Mouse (Mus musculus) hindbrain, embryonic 13.5 days (tissue): ENCODE results near the gene Tia1. TPM values are rescaled to one million over a fixed set of nuclear protein-coding genes. Genes with fewer than 3 reads are reported as not detected.
A peak's percentile ranks its signal among the peaks of the same experiment; 100 is the strongest.

Source experiments
- ATAC-seq: fragments of 200-750 bp; cut with Nextera tagmentation; 2 replicates; pipeline ENCODE4 v1.8.0; 2017; ENCODE audit warnings: moderate TSS enrichment; ENCODE audit not compliant: low FRiP score
- H3K27ac ChIP-seq: fragments of 300-500 bp; sonication (generic); 2 replicates; pipeline ENCODE4 v1.5.1; 2015; ENCODE audit warnings: inconsistent platforms, mild to moderate bottlenecking, moderate library complexity
- H3K27me3 ChIP-seq: fragments of 300-500 bp; sonication (generic); 2 replicates; pipeline ENCODE4 v1.6.1; 2015; ENCODE audit warnings: mild to moderate bottlenecking, inconsistent platforms
- H3K36me3 ChIP-seq: fragments of 300-500 bp; sonication (generic); 2 replicates; pipeline ENCODE4 v1.6.1; 2015; ENCODE audit warnings: mild to moderate bottlenecking, inconsistent platforms
- H3K4me1 ChIP-seq: fragments of 300-500 bp; sonication (generic); replicated peaks from 2 replicates; pipeline ENCODE4 v1.6.1; 2015; ENCODE audit warnings: inconsistent platforms
- H3K4me2 ChIP-seq: fragments of 300-500 bp; sonication (generic); 2 replicates; pipeline ENCODE4 v1.6.1; 2015; ENCODE audit warnings: inconsistent platforms, mild to moderate bottlenecking, moderate library complexity
- H3K4me3 ChIP-seq: fragments of 300-500 bp; sonication (generic); 2 replicates; pipeline ENCODE4 v1.5.1; 2015; ENCODE audit warnings: mild to moderate bottlenecking, inconsistent platforms
- H3K9ac ChIP-seq: fragments of 300-500 bp; sonication (generic); 2 replicates; pipeline ENCODE4 v1.6.1; 2015; ENCODE audit warnings: mild to moderate bottlenecking, inconsistent platforms
- H3K9me3 ChIP-seq: fragments of 300-500 bp; sonication (generic); 2 replicates; pipeline ENCODE4 v1.6.1; 2016; ENCODE audit warnings: inconsistent platforms
- WGBS: fragments of 180-500 bp; shearing (Covaris S2); methylation state at CpG from one replicate; pipeline ENCODE4 v1.1.7; 2015; 5-methylcytosine and 5-hydroxymethylcytosine counted together
- polyA plus RNA-seq: library from polyadenylated mRNA; unstranded; fragments of >200 nt; fragmentation: Nextera tagmentation; extraction: Ambion mirVana; gene quantifications from 2 replicates; pipeline ENCODE4 v1.2.1, GENCODE M21; 2015

Tia1 gene
- polyA plus RNA-seq, 1 experiment from 2014 or later, result 359 TPM

DNA sequence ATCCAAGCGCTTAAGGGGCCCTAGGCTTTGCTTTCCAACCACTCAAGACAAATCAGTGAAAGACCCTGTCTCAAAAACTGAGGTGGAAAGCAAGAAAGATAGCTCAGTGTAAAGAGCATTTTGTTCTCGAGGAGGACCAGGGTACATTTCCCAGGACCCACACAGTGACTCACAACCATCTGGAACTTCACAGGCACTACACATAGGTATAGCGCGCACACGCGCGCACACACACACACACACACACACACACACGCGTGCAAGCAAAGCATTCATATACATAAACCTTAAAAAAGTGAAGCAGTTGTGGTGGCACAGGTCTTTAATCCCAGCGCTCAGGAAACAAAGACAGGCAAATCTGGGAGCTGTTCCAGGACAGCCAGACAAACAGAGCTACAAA lies 37.6 kb downstream of the Tia1 start:
- 93% methylated on average over 10 of the region's 10 CpGs for WGBS
- H3K4me3 ChIP-seq, result no peak overlapping the region
- peaks cover 18% of the 10 kb centered on the region for H3K4me1 ChIP-seq
- no peak overlapping the region for H3K27ac ChIP-seq
- H3K9ac ChIP-seq, result no peak overlapping the region
- no peak overlapping the region for H3K4me2 ChIP-seq
- H3K9me3 ChIP-seq, result no peaks in the 10 kb centered on the region
- H3K27me3 ChIP-seq, result no peaks in the 10 kb centered on the region
- peaks cover 31% of the 10 kb centered on the region for H3K36me3 ChIP-seq
- no peak for ATAC-seq

DNA sequence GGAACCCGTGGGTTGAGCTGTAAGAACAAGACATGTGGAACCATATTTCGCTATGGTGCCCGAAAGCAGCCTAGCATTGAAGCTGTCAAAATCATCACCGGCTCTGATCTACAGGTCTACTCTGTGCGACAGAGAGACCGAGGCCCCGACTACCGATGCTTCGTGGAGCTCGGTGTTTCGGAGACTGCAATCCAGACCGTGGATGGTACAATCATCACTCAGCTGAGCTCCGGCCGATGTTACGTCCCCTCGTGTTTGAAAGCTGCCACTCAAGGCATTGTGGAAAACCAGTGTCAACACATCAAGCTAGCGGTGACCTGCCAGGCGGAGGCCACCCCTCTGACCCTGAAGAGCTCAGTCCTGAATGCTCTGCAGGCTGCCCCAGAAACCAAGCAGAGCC lies 41.5 kb downstream of the Tia1 start:
- H3K4me3 ChIP-seq, result no peak overlapping the region
- WGBS, result 92% methylated on average over 18 of the region's 18 CpGs
- peaks cover 57% of the 10 kb centered on the region for H3K36me3 ChIP-seq
- no peaks in the 10 kb centered on the region for H3K27me3 ChIP-seq
- no peaks in the 10 kb centered on the region for H3K9me3 ChIP-seq
- H3K4me1 ChIP-seq, result no peaks in the 10 kb centered on the region
- no peak overlapping the region for H3K9ac ChIP-seq
- no peak overlapping the region for H3K27ac ChIP-seq
- H3K4me2 ChIP-seq, result no peak overlapping the region
- ATAC-seq, result no peak

DNA sequence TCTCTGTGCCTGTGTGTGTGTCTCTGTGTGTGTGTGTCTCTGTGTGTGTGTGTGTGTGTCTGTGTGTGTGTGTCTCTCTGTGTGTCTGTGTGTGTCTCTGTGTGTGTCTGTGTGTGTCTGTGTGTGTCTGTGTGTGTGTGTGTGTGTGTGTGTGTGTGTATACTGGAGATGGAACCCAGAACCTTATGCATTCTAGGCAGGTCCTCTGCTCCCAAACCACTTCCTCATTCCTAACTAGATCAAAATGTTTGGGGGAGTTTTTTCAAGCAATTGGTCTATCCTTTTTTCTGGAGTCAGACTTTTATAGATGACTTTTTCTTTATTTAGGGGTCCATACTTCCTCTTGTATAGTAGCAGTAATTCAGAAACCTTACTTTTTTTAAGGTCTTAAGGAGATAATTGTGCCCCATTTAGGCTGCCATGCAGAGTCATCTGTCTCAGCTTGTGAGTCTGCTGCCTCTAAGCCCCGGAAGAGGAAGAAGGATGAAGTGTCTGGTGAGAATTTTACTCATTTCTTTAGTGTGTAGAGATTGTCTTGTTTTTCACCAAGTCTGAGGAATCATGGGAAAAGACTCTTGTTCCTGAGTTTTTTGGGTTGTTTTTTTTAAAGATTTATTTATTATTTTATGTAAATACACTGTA lies 43.0 kb downstream of the Tia1 start:
- Histone ChIP-seq H3K36me3 (peaks cover 65% of the 10 kb centered on the region), H3K27me3 (no peaks in the 10 kb centered on the region), H3K4me2 (no peak overlapping the region), H3K27ac (no peak overlapping the region), H3K9ac (no peak overlapping the region), H3K9me3 (no peaks in the 10 kb centered on the region), H3K4me3 (no peak overlapping the region), H3K4me1 (no peaks in the 10 kb centered on the region)
- no peak for ATAC-seq
- 82% methylated on average over 1 of the region's 1 CpGs for WGBS

DNA sequence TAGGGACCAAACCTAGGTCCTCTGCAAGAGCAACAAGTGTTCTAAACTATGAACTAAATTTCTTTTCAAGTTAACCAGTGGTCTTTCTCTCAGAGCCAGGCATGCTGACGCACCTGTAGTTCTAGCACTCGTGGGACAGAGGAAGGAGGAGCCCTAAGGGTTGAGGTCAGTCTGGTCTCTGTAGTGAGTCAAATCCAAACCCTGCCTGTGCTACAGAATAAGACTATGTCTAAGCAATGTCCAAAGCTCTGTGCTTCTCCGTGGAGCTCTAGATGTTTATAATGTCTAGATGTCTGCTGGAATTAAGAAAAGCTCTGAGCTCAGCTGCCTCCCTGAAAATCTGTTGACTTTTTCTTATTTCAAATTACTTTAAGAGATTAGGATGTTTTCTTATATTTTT lies 52.7 kb downstream of the Tia1 start:
- Histone ChIP-seq H3K4me2 (no peak overlapping the region), H3K27me3 (no peaks in the 10 kb centered on the region), H3K27ac (no peak overlapping the region), H3K4me3 (no peak overlapping the region), H3K9me3 (no peaks in the 10 kb centered on the region), H3K36me3 (peaks cover 83% of the 10 kb centered on the region), H3K9ac (no peak overlapping the region), H3K4me1 (no peaks in the 10 kb centered on the region)
- 91% methylated on average over 3 of the region's 3 CpGs for WGBS
- no peak for ATAC-seq

DNA sequence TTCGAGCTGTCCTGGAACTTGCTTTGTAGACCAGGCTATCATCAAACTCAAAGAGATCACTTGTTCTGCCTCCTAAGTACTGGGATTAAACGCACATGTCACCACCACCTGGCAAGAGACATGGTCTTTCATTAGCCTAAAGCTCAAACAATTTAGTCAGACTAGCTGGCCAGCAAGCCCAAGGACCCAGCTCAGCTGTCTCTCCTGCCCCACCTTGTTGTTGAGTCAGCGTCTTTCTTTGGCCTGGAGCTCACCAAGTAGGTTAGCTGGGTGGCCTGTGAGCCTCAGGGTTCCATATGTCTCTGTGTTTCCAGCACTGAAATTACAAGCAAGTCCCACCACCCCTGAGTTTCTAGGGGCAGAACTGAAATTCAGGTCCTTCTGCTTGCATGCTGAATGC lies 59.1 kb downstream of the Tia1 start:
- Histone ChIP-seq H3K4me3 (no peak overlapping the region), H3K4me2 (no peak overlapping the region), H3K27me3 (no peaks in the 10 kb centered on the region), H3K4me1 (no peaks in the 10 kb centered on the region), H3K36me3 (peaks cover 83% of the 10 kb centered on the region), H3K27ac (no peak overlapping the region), H3K9me3 (no peaks in the 10 kb centered on the region), H3K9ac (no peak overlapping the region)
- 94% methylated on average over 3 of the region's 3 CpGs for WGBS
- no peak for ATAC-seq

DNA sequence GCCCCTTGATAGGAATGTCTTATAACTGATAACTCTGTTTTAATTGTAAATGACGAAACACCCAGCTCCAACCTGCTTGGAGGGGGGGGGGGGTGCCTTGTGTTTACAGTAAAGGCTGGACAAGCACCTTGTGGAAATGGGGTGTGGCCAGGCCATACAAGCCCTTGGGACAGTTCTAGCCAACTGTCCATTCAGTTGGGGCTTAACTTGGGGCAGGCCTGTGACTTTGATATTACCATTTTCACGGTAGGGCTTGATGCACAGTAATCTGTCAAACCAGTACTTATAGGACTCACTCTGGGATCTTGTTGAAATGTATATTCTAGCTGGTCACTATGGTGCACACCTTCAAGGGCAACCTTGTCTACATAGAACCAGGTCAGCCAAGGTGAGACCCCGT lies 67.3 kb downstream of the Tia1 start:
- Histone ChIP-seq H3K27ac (peak overlapping the region; percentile 88), H3K36me3 (peaks cover 32% of the 10 kb centered on the region), H3K4me2 (peak overlapping the region; percentile 69), H3K4me3 (peak overlapping the region; percentile 39), H3K9me3 (no peaks in the 10 kb centered on the region), H3K4me1 (peaks cover 24% of the 10 kb centered on the region), H3K27me3 (no peaks in the 10 kb centered on the region), H3K9ac (peak overlapping the region; percentile 73)
- ATAC-seq, result no peak
- 86% methylated on average over 3 of the region's 3 CpGs for WGBS

DNA sequence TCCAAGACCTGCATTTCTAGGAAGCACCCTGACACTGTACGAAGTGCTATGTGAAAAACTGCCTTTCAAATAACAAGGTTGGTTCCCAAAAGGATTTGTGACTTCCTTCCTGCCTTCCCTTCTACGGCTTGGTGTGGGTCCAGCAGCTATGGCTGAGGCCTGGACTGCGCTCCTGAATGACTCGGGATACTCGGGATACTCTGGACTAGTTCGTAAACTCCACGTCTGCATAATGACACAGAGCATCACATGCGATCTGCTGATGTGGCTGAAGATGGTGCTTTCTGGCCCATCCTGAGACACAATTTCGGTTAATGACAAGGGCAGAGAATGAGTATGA lies 67.7 kb downstream of the Tia1 start:
- peak overlapping the region; percentile 39 for H3K4me3 ChIP-seq
- WGBS, result 24% methylated on average over 9 of the region's 9 CpGs
- peak; percentile 53 for ATAC-seq

DNA sequence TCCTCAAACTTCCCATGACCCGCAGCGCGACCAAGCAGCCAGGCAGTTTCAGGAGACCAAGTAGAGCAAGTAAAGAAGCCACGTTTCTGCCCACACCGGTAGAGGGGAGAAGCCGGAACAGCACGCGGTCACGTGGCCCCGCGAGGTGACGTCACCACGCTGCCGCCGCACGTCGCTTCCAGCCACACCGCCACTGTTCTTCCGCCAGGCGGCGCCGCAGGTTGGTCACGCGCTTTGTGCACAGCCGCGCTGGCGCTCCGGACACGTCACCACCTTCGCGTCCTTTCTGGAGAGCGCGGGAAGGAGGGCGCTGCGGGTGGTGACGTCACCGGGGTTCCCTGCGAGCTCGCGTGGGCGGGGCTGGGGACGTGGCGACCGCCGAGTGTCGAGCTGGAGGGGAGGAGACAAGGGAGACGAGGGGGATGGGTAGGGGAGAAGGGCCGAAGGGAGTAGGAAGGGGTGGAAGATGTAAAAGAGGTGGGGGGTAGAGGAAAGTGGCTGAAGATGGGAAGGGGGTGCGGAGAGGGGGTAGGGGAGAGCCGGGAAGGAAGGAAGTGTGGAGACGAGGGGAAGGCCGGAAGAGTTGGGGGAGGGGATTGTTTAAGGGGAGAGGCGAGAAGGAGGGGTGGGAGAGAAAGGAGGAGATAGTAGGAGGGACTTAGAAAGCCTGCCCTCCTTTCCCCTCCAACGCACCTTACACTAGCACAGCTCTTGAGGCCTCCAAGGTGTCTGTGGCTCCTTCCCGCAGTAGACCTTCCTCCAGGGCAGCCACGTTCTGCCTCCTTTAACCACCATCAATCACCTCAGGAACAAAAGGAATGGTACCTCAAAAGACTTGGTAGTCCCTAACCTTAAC lies 68.3 kb downstream of the Tia1 start:
- Histone ChIP-seq H3K4me2 (peak overlapping the region; percentile 69), H3K27me3 (no peaks in the 10 kb centered on the region), H3K4me1 (peaks cover 24% of the 10 kb centered on the region), H3K4me3 (peak overlapping the region; percentile 39), H3K9me3 (no peaks in the 10 kb centered on the region), H3K27ac (peak overlapping the region; percentile 96), H3K36me3 (peaks cover 24% of the 10 kb centered on the region), H3K9ac (peak overlapping the region; percentile 75)
- ATAC-seq, result peak; percentile 95
- under 1% methylated on average over 56 of the region's 56 CpGs for whole genome bisulfite sequencing

More for the DNA sequence above, 67.7 kb downstream of the Tia1 start:
- H3K4me2 ChIP-seq, result peak overlapping the region; percentile 69
- H3K36me3 ChIP-seq, result peaks cover 29% of the 10 kb centered on the region
- H3K27me3 ChIP-seq, result no peaks in the 10 kb centered on the region
- H3K4me1 ChIP-seq, result peaks cover 24% of the 10 kb centered on the region
- peak overlapping the region; percentile 73 for H3K9ac ChIP-seq
- H3K9me3 ChIP-seq, result no peaks in the 10 kb centered on the region
- H3K27ac ChIP-seq, result peak overlapping the region; percentile 88

DNA sequence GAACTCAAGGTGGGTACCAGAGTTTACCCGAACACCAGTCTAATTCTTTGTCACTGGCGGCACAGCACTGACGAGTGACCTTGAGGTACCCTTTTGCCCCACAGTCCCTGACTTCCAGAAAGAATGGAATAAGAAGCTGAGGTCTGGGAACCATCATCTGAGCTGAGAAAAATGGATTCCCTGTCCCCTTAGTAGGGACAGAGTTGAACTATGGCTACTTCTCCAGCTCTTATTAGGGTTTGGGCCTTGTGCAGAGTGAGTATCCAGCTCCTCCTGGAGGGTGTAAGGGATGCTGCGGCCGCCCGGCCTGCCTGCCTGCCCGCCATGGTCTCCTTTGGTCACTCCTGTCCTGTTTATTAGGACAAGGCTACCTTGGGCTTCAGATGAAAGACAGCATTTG lies 69.1 kb downstream of the Tia1 start:
- WGBS, result 51% methylated on average over 7 of the region's 7 CpGs
- peak overlapping the region; percentile 39 for H3K4me3 ChIP-seq
- ATAC-seq, result peak; percentile 1; the same call in 1 of the 2 replicates

DNA sequence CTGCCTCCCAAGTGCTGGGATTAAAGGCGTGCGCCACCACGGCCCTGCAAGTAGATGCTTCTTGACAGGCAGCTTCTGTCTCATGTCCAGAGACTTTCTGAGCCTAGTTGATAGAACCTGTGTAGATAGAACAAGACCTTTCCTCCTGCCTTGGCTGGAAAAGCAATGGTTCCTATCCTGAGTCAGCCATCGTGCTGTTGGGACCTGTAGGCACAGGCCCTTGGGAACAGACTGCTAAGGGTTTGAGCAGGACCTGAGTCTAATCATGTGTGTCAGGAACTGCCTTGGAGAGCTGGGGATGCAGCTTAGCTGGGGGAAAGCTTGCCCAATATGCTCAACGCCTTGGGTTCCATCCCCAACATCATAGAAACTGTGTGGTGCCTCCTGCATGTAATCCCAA lies 70.1 kb downstream of the Tia1 start:
- peaks cover 12% of the 10 kb centered on the region for H3K36me3 ChIP-seq
- peaks cover 30% of the 10 kb centered on the region for H3K4me1 ChIP-seq
- ATAC-seq, result no peak
- H3K27ac ChIP-seq, result no peak overlapping the region
- no peaks in the 10 kb centered on the region for H3K9me3 ChIP-seq
- no peak overlapping the region for H3K9ac ChIP-seq
- H3K4me2 ChIP-seq, result no peak overlapping the region
- H3K4me3 ChIP-seq, result no peak overlapping the region
- no peaks in the 10 kb centered on the region for H3K27me3 ChIP-seq
- WGBS, result 98% methylated on average over 5 of the region's 5 CpGs

More for the DNA sequence above, 69.1 kb downstream of the Tia1 start:
- Histone ChIP-seq H3K27ac (peak overlapping the region; percentile 96), H3K4me1 (peaks cover 24% of the 10 kb centered on the region), H3K9ac (peak overlapping the region; percentile 75), H3K36me3 (peaks cover 16% of the 10 kb centered on the region), H3K27me3 (no peaks in the 10 kb centered on the region), H3K4me2 (peak overlapping the region; percentile 64), H3K9me3 (no peaks in the 10 kb centered on the region)

DNA sequence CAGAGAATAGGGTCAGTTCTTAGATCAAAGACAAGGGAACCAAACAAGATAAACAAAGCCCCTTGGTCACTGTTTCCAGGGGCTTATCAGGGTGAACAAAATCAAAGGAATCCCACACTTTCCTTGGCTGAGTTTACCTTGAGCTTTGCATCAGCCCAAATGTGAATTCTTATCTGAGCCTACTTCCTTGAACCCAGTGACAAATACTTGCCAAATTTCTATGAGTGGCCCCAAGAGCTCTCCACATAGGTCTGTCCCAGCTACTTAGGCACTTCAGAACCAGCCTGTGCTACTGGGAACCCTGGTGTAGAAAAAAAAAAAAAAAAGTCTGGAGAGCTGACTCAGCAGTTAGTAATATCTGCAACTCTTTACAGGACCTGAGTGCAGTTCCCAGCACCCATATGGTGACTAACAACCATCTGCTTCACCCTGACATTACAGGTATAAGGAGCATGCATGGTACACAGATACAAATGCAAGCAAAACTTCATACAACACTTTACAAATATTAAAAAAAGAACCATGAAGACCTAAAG lies 70.7 kb downstream of the Tia1 start:
- Histone ChIP-seq H3K4me3 (no peak overlapping the region), H3K4me1 (peaks cover 36% of the 10 kb centered on the region)

DNA sequence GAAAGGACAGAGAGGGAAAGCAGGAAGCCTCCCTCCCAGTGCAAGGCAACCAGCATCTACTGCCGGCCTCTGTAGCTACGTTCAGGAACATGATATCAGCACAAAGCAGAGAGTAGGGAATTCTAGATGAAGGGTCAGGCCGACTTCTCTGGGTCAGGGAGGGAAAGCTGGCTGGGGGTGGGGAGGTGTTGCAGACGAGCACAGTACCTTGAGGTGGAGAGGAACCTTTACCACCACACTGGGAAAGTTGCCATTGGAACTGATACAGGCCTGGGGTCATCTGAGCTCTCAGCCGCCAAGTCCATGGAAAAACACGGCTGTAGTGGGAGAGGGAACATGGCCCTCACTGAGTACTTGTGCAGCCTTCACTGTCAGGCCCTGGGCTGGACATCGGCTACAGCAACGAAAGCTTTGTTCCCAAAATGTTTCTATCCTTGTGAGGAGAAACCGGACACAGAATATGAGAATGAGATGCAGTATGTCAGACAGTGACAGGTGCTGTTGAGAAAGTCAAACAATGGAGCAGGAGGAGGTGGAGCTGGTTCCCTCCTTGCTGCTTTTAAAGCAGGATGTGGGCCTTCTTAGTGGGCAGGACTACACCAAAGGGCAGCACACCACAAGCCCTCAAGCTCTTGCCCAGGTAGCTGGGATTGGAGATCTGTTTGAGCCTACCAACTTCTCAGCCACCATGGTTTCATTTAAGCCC lies 71.6 kb downstream of the Tia1 start:
- Histone ChIP-seq H3K4me3 (no peak overlapping the region), H3K27ac (no peak overlapping the region), H3K9me3 (no peaks in the 10 kb centered on the region), H3K4me2 (no peak overlapping the region), H3K27me3 (no peaks in the 10 kb centered on the region), H3K36me3 (no peaks in the 10 kb centered on the region), H3K4me1 (peaks cover 45% of the 10 kb centered on the region), H3K9ac (no peak overlapping the region; the same call in 1 of the 2 replicates)
- WGBS, result 83% methylated on average over 9 of the region's 9 CpGs
- no peak for ATAC-seq

More for the DNA sequence above, 70.7 kb downstream of the Tia1 start:
- Histone ChIP-seq H3K9ac (no peak overlapping the region), H3K27me3 (no peaks in the 10 kb centered on the region), H3K9me3 (no peaks in the 10 kb centered on the region), H3K36me3 (peaks cover 6% of the 10 kb centered on the region; the same call in 1 of the 2 replicates), H3K27ac (no peak overlapping the region), H3K4me2 (no peak overlapping the region)
- no peak for ATAC-seq
